Mouse (Mus musculus) neutrophil, adult 5-6 weeks (primary cell): ENCODE data around the gene Rbfox3. TPM values are rescaled to one million over a fixed set of nuclear protein-coding genes. Genes with fewer than 3 reads are reported as not detected.
A peak's percentile ranks its signal among the peaks of the same experiment; 100 is the strongest.

Experiments
- ATAC-seq: fragments of 151-379, 151-347 bp; 2 replicates; pipeline ENCODE4 v1.8.0; 2017; ENCODE audit warnings: mild to moderate bottlenecking, moderate TSS enrichment; ENCODE audit not compliant: insufficient number of reproducible peaks, poor library complexity, low FRiP score, severe bottlenecking; ENCODE audit errors: extremely low read depth
- total RNA-seq: library from RNA; stranded (forward); fragments of 200-1000 nt; gene quantifications from 2 replicates; pipeline ENCODE4 v1.2.3, GENCODE M21; 2017

Gene Rbfox3
- total RNA-seq, 1 experiment from 2014 or later = not detected

DNA sequence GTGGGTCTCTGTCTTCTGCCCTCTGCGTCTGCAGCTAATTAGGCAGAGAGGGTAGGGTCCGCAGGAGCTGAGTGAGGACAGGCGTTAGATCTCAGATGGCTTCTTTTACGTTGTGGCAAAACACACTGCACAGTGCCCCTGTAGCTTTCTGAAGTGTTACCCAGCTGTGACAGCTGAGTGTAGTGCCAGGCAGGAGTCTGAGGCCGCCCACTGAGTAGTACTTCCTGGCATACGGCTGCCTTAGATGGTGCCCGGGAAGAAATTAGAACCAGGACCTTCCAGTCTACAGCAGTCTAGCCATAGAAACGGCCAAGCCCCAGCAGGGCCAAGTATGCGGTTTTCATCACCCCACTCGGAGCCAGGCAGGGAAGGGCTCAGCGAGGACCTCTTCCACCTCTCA lies 426.1 kb downstream of the Rbfox3 start:
- ATAC-seq = no peak

- ATAC-seq = no peak
Observed at GRCm38 (mm10) chr11:118484169-118484568, 427.2 kb downstream of the Rbfox3 start.

- no peak for ATAC-seq
Observed at GRCm38 (mm10) chr11:118481751-118482150, 429.6 kb downstream of the Rbfox3 start.

GRCm38 (mm10) chr11:118481231-118481630 lies 430.2 kb downstream of the Rbfox3 start:
- ATAC-seq = no peak

GRCm38 (mm10) chr11:118479776-118480175 lies 431.6 kb downstream of the Rbfox3 start:
- ATAC-seq = no peak

DNA sequence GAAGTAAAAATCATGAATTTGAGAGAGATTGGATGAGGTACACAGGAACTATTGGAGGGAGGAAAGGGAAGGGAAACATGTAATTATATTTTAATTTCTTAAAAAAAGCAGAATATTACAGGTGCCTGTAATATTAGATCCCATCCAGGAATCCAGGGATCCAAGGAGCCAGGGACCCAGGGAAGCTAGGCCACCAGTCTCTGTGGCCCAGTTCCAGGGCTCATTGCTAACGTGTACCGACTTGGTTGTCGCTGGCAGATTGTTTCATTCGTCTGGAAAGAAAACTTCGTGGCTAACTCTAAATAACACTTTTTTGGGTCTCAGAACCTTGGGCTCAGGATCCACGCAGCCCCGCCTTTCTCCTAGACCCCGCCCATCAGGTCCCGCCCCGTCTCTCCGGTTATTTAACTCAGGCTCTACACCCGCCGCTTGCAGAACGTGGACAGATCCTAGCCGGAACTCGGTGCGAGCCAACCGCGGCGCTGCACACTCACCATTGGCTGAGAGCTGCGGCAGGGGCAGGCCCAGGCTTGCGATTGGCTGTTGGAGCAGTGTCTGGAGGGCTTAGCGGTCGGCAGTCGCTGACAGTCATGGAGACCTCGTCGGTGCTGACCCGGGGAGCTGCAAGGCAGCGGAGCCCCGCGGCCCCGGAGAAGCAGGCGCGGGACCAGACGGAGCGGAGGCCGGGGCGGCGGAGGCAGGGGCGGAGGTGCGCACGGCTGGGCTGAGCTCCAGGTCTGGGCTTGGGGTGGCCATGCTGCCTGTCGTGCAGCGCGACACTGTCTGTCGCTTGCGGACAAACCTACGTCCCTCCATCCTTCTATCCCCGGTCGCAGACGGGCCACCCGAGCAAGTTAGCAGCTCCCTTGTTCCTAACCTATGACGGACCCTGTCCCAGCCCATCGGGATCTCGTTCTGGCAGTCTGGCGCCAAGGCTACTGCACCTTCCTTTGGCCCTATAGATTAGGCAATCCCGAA lies 434.7 kb downstream of the Rbfox3 start, which contains the start of gene Engase:
Gene Engase (plus strand): TSS at position 434 of the 978 bp plus-strand sequence.
- ATAC-seq = peak; percentile 96

- ATAC-seq = no peak
Observed at GRCm38 (mm10) chr11:118475496-118476083, 435.8 kb downstream of the Rbfox3 start.

DNA sequence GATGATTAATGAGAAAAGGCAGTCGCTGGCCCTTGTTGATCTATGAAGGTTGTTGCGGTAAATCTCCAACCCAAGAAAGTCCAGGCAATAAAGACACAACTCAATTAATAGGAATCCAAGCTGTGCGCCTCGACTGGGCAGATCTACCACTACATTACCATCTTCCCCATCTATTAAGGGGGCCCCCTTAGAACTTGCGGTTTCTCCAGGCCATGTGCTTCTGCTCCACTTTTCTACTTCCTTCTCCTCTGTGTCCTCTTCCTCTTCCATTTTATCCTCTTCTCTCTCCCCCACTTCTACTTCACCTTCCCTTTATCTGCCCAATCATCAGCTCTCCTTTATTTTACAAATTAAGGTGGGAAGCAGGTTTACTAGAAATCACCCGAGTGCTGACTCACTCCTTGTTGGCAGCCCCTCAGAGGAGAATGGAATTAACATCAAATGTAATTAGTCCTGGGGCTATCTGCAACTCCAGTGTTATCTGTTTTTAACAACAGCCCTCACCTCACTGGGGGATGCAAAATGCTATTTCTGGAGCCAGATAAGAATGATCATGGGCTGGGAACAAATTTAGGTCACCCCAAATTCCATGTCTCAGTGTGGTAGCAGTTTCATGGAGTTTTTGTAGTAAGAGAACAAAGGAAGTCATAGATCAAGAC lies 437.4 kb downstream of the Rbfox3 start:
- no peak for ATAC-seq

GRCm38 (mm10) chr11:118473161-118473560 lies 438.2 kb downstream of the Rbfox3 start:
- no peak for ATAC-seq

DNA sequence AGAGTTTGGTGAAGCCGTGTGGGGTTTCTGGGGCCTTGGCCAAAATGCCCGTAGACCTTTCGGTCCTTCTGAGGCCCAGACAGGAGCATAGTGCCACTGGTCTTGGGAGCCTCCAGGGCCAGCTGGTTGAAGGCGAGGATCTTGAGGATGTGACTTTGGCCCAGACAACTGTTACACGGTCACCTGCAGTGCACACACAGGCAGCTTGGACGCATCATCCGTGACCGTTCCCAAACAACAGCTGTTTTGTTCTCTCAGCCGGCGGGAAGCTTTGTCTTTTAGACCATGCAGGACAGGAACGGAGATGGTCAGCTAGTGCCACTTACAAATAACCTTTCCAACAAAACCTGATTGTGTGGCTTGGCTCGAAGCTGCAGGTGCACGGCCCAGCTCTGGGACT lies 439.7 kb downstream of the Rbfox3 start:
- no peak for ATAC-seq

DNA sequence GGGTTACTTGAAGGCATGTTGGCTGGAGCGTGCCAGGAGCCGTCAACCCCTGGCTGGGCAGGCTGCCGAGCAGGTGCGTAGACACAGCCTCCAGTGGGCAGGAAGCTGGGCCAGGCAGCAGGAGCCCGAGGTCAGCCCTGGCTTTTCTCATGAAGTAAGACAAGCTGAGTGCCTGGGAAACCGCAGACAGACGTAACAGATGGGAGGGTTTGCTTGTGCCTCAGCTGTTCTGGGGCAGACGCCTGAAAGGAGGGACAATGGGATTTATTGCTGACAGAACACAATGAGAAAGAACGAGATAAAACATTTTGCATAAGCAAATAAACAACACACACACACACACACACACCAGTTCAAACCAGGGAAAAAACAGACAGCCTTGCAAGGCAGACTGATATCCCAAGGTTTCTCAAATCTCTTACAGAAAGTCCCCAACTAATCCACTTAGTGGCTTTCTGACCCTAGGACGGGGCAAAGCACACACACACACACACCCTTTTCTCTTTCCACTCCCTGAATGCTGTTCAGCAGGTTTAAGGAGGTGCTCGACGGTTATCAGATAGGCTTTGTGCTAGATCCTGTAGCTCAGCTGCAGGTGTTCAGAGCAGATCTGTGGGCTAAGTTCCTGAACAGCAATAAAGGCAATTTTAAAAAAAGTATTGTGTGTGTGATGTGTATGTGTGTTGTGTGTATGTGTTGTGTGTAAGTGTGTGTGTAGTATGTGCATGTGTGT lies 441.0 kb downstream of the Rbfox3 start:
- no peak for ATAC-seq

DNA sequence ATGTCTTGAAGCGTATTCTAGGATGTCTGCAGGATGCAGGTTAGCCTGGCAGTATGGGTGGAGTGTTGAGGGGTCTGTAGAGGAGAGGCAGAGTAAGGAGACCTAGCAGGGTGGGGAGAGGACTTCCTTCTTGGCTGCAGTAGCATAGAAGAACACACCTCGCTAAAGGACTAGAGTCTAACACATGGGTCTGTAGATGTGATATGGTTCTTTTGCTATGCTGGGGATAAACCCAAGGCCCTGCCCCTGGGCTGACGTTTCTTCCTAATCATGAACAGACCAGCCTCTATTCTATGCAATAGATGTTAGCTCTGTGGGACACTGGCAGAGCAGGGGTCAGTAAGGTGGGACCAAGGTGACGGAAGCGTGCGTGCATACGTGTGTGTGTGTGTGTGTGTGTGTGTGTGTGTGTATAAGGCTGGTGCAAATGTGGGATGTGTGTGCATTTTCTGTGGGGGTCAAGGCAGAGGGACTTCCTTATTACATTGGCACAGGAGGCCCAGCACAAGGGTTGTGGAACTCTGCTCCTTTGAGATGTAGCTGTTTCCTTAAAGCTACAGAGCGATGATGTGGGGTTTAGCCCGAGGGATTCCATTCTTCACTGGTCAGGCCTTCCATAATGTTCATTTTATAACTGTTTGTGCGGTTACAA lies 441.8 kb downstream of the Rbfox3 start:
- no peak for ATAC-seq

DNA sequence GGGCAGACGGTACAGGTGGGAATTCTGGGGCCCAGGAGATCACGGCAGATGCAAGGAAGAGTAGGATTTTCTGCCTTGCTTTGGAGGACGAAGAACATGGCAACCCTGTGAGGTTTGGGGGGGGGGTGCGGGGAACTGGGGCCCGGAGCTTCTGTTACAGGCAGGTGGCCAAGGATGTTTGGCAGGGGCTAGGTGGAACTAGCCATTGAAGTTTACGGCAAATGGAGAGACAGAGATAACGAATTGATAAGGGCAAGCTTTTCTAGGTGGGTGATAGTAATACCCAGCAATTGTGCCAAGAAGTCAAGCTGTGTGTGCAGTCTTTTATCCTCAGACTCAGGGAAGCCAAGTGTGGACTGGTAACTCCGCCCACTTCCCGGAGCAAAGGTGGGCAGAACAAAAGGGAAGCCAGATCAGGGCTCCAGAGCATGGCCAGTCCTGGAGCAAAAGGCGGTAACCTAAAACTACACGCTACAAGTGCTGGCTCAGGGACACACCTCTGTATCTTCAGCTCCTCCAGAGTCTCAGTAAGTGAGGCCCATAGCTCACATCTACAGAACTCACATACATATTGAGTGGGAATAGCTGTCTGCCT lies 443.9 kb downstream of the Rbfox3 start:
- no peak for ATAC-seq

DNA sequence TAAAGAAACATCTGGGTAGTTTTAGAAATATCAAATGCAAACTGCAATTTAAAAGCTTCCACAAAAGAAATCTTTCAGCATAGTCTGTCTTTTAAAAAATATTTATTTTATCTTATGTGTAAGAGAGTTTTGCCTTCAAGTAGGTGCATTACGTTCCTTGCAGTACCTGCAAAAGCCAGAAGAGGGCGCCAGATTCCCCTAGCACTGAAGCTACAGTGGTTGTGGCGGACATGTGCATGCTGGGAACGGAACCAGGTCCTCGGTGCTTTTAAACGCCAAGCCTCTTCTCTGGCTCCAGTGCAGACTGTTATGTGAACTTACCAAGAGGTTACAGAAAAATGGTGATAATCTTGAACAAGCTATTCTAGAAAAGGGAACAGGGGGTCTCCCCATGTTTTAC lies 451.1 kb downstream of the Rbfox3 start:
- ATAC-seq = no peak

GRCm38 (mm10) chr11:118459536-118459935 lies 451.9 kb downstream of the Rbfox3 start:
- ATAC-seq = no peak

GRCm38 (mm10) chr11:118459051-118459450 lies 452.3 kb downstream of the Rbfox3 start:
- 0 out of 2 replicates have a peak, but pooled peaks have one; percentile 13 for ATAC-seq

- no peak for ATAC-seq
Observed at GRCm38 (mm10) chr11:118456937-118457336, 454.5 kb downstream of the Rbfox3 start.

DNA sequence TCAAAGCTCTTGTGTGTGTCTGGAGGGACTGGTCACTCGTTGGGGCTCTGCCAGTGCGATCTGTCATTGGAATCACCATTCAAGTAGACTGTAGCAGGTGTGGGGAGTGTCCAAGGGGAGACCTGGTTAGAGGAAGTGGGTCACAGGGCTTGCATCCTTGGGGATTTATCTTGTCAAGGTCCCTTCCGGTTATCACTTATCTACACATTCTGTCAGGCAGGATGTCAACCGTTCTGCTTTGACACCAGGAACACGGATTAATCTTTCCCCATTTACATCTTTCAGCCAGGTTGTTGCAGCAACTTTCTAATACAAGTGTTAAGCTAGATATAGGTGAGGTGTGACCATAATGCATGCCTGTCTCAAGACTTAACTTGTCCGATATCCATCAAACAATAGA lies 455.6 kb downstream of the Rbfox3 start:
- no peak for ATAC-seq
